Mouse (Mus musculus): ENCODE data around the gene Igfbp7.

Igfbp7 gene

GRCm38 (mm10) chr5:77349971-77350658, 57.7 kb downstream of the Igfbp7 start:
- no peak for DNase-seq (ENCODE audit: low read depth, low spot score)

DNA sequence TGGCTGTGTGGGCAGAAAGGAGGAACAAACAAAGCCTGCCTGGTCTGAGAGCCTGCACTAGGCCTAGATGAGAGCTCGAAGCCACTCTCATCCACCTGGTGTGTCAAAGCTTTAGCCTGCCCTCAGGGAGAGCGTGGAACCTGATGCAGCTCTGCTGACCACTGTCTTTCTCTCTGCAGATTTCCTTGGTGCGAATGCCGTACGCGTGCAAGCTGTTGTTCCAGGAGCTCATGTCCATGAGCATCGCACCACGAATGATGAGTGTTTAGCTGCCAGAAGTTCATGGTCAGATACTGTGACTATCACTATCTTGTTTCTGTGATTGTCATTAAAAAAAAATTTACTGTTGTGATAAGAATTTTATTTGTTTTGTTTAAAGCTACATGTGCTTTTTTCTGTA, 58.9 kb downstream of the Igfbp7 start:
- no peak for DNase-seq (ENCODE audit: low read depth, low spot score)

GRCm38 (mm10) chr5:77340033-77340432, 67.8 kb downstream of the Igfbp7 start:
- no peak for DNase-seq (ENCODE audit: low read depth, low spot score)

DNA sequence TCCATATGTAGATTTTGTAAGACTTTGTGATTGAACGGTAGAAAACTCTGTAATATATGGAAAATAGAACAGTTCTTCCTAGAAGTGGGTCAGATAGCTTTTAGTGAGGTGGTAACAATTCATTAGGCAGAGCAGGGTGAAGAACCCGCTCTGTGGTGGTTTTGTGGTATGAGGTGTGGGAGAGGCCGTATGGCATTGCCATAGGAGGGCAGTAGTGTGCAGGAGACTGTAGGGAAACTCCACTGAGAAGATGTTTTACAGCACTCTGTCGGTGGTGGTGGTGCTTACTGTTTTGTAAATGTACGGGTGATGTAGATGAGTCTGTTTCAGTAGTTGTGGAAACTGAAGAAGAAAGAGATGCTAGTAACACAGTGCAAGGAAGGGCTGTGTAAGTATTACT, 77.7 kb downstream of the Igfbp7 start:
- DNase-seq (ENCODE audit: low read depth, low spot score), result no peak

DNA sequence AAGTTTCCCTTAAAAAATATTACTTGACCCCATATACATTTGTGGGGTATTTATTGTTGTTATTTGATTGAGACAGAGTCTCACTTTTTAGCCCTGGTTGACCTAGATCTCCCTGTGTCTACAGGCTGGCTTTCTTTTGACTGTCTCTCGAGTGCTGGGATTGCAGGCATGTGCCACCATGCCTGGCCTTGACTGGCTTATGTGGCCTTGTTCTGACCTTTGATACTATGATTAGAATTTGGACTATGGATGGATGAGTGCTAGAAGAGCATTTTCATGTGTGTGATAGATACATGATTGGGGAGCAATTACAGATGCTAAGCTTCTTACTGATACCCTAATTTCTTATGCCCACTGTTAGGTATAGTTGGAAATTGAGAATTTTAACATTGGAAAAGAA, 82.9 kb downstream of the Igfbp7 start:
- no peak for DNase-seq (ENCODE audit: low read depth, low spot score)

GRCm38 (mm10) chr5:77314986-77315385, 92.9 kb downstream of the Igfbp7 start:
- no peak for DNase-seq (ENCODE audit: low read depth, low spot score)

DNA sequence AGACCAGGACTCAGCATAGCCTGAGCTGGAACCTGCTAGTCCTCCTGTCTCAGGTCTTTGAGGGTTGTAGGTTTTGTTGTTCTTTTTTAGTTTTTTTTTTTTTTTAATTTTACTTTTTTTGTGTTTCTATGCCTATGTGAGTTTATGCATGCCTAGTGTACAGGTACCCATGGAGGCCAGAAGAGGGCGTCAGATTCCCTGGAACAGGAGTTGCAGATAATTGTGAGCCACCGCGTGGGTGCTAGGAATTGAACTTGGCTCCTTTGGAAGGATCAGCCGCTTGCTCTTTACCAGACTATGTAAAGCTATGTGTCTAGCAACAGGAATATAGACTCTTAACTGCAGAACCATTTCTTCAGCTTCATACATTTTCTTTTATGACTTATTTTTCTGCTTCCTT, 93.6 kb downstream of the Igfbp7 start:
- DNase-seq (ENCODE audit: low read depth, low spot score), result no peak

- peak; percentile 96 for DNase-seq (ENCODE audit: low read depth, low spot score)
These were observed 97.7 kb downstream of the Igfbp7 start, which contains the start of the genes Noa1 and Polr2b for GRCm38 (mm10) chr5:77309924-77310772. TSS of gene Noa1 (minus strand) at chr5:77310084. TSS of gene Polr2b (plus strand) at chr5:77310147.

- DNase-seq (ENCODE audit: low read depth, low spot score), result peak; percentile 6
These were observed 98.6 kb downstream of the Igfbp7 start for GRCm38 (mm10) chr5:77309051-77309906.

- no peak for DNase-seq (ENCODE audit: low read depth, low spot score)
These were observed 99.9 kb downstream of the Igfbp7 start for GRCm38 (mm10) chr5:77307821-77308553.

DNA sequence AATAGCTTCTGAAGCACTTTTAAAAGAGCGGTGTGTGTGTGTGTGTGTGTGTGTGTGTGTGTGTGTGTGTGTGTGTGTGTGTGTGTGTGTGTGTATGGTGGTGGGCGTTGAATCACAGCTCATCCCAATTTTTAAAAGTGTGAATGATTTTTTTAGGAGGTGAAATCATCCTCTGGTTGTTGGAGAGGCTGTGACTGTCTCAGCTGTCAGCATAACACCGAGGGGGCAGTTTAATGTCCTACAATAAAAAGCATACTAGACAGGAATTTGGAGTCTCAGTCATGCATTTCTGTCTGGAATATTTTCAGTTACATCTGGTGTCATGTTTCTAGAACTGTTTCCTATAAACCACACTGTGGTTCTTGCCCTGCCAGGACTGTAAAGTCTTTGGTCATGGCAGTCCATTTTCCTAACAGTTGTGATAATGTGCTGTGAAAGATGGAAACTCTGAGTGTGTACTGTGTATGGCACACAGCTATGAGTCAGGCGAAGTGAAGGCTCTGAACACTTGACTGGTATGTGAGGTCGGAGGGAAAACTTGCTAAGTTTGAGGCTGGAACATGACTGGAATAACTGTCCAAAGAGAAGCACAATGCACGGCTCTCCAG, 106.4 kb downstream of the Igfbp7 start:
- DNase-seq (ENCODE audit: low read depth, low spot score), result no peak

DNA sequence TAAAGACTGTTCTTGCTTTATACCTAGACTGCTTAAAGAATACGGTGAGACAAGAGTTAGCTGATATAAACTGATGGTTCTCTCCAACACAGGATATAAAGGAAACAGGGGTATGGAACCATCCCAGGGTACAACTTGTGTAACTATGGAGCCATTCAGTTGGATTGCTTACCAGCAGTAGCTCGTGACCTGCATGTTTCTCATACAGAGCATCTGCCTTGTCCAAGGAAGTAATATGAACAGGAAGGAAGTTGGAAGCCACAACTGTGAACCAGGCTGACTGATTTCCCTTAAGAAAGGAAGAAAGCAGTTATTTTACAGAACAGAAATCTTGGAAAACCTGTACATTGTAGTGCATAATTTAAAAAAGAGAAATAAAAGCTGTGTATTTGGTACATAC, 108.4 kb downstream of the Igfbp7 start:
- no peak for DNase-seq (ENCODE audit: low read depth, low spot score)

All from retina, postnatal 7 days (tissue).